Mouse (Mus musculus): ENCODE results near the gene Rtkn.
"Not testable (repeated sequence)": the region's sequence is repeated elsewhere in the genome, so short reads cannot be mapped to it uniquely, and the experiment has no call there.

Rtkn gene

GRCm38 (mm10) chr6:83138056-83138455 is 2.8 kb downstream of the Rtkn start:
- no peak for DNase-seq (ENCODE audit: low spot score)

GRCm38 (mm10) chr6:83140044-83140443 is 4.8 kb downstream of the Rtkn start:
- DNase-seq (ENCODE audit: low spot score): no peak

- DNase-seq (ENCODE audit: low spot score): no peak
These were observed 6.4 kb downstream of the Rtkn start for GRCm38 (mm10) chr6:83141636-83142035.

- no peak for DNase-seq (ENCODE audit: low spot score)
These were observed 7.0 kb downstream of the Rtkn start for GRCm38 (mm10) chr6:83142211-83142731.

- no peak for DNase-seq (ENCODE audit: low spot score)
These were observed 7.6 kb downstream of the Rtkn start for GRCm38 (mm10) chr6:83142886-83143285.

- DNase-seq (ENCODE audit: low spot score): no peak
These were observed 9.9 kb downstream of the Rtkn start for GRCm38 (mm10) chr6:83145209-83145608.

GRCm38 (mm10) chr6:83145805-83146204 is 10.5 kb downstream of the Rtkn start:
- no peak for DNase-seq (ENCODE audit: low spot score)

GRCm38 (mm10) chr6:83147280-83147679 is 12.0 kb downstream of the Rtkn start:
- no peak for DNase-seq (ENCODE audit: low spot score)

GRCm38 (mm10) chr6:83151721-83152120 is 16.5 kb downstream of the Rtkn start:
- no peak for DNase-seq (ENCODE audit: low spot score)

GRCm38 (mm10) chr6:83153038-83153437 is 17.8 kb downstream of the Rtkn start:
- DNase-seq (ENCODE audit: low spot score): no peak

- DNase-seq (ENCODE audit: low spot score): no peak
These were observed 18.2 kb downstream of the Rtkn start for GRCm38 (mm10) chr6:83153485-83153884.

GRCm38 (mm10) chr6:83155552-83156238 is 20.4 kb downstream of the Rtkn start:
- DNase-seq (ENCODE audit: low spot score): no peak

GRCm38 (mm10) chr6:83156259-83156684 is 21.0 kb downstream of the Rtkn start, which contains the start of the genes Wdr54 and 1700003E16Rik:
Gene Wdr54, minus strand, starts transcription at chr6:83156397.
Gene 1700003E16Rik, plus strand, starts transcription at chr6:83156404.
- DNase-seq (ENCODE audit: low spot score): no peak

GRCm38 (mm10) chr6:83159456-83159855 is 24.2 kb downstream of the Rtkn start:
- DNase-seq (ENCODE audit: low spot score): not testable (repeated sequence)

- DNase-seq (ENCODE audit: low spot score): no peak
These were observed 26.2 kb downstream of the Rtkn start for GRCm38 (mm10) chr6:83161442-83161841.

- DNase-seq (ENCODE audit: low spot score): no peak
These were observed 26.8 kb downstream of the Rtkn start for GRCm38 (mm10) chr6:83161921-83162641.

GRCm38 (mm10) chr6:83162701-83163100 is 27.4 kb downstream of the Rtkn start:
- no peak for DNase-seq (ENCODE audit: low spot score)

GRCm38 (mm10) chr6:83165026-83165606 is 29.9 kb downstream of the Rtkn start:
- no peak for DNase-seq (ENCODE audit: low spot score)

- DNase-seq (ENCODE audit: low spot score): peak; percentile 77
These were observed 30.5 kb downstream of the Rtkn start, which contains the start of gene Dctn1 for GRCm38 (mm10) chr6:83165607-83166242. Gene Dctn1, plus strand, starts transcription at chr6:83165920.

- no peak for DNase-seq (ENCODE audit: low spot score)
These were observed 31.0 kb downstream of the Rtkn start for GRCm38 (mm10) chr6:83166243-83166630.

GRCm38 (mm10) chr6:83169872-83170271 is 34.6 kb downstream of the Rtkn start:
- no peak for DNase-seq (ENCODE audit: low spot score)

GRCm38 (mm10) chr6:83171063-83171462 is 35.8 kb downstream of the Rtkn start:
- no peak for DNase-seq (ENCODE audit: low spot score)

Measured in urinary bladder, postnatal 10 days (tissue).